Mouse (Mus musculus): Measurements from ENCODE around the gene Magi3.

The Magi3 gene

GRCm38 (mm10) chr3:104026938-104027337 is 193.2 kb downstream of the Magi3 start:
- no peaks in the 10 kb centered on the region for H3K27me3 ChIP-seq (ENCODE audit: control insufficient read depth, insufficient read depth, low read length, poor library complexity, severe bottlenecking)
- DNase-seq (ENCODE audit: low read depth, low spot score), result no peak
- H3K36me3 ChIP-seq (ENCODE audit: control insufficient read depth, insufficient read depth, low read length, poor library complexity, severe bottlenecking), result no peaks in the 10 kb centered on the region

- no peaks in the 10 kb centered on the region for H3K27me3 ChIP-seq (ENCODE audit: control insufficient read depth, insufficient read depth, low read length, poor library complexity, severe bottlenecking)
- no peak for DNase-seq (ENCODE audit: low read depth, low spot score)
- no peaks in the 10 kb centered on the region for H3K36me3 ChIP-seq (ENCODE audit: control insufficient read depth, insufficient read depth, low read length, poor library complexity, severe bottlenecking)
Measured at GRCm38 (mm10) chr3:104020101-104020500, 200.1 kb downstream of the Magi3 start.

GRCm38 (mm10) chr3:104019453-104019852 is 200.7 kb downstream of the Magi3 start:
- DNase-seq (ENCODE audit: low read depth, low spot score), result peak; percentile 44
- H3K27me3 ChIP-seq (ENCODE audit: control insufficient read depth, insufficient read depth, low read length, poor library complexity, severe bottlenecking), result no peaks in the 10 kb centered on the region
- H3K36me3 ChIP-seq (ENCODE audit: control insufficient read depth, insufficient read depth, low read length, poor library complexity, severe bottlenecking), result 0 out of 2 replicates have a peak, but pooled peaks cover under 1% of the 10 kb centered on the region

GRCm38 (mm10) chr3:104017931-104018330 is 202.2 kb downstream of the Magi3 start:
- Histone ChIP-seq H3K27me3 (ENCODE audit: control insufficient read depth, insufficient read depth, low read length, poor library complexity, severe bottlenecking) (no peaks in the 10 kb centered on the region), H3K36me3 (ENCODE audit: control insufficient read depth, insufficient read depth, low read length, poor library complexity, severe bottlenecking) (0 out of 2 replicates have a peak, but pooled peaks cover 1% of the 10 kb centered on the region)
- no peak for DNase-seq (ENCODE audit: low read depth, low spot score)

- peaks cover 3% of the 10 kb centered on the region; the same call in 1 of the 2 replicates for H3K36me3 ChIP-seq (ENCODE audit: control insufficient read depth, insufficient read depth, low read length, poor library complexity, severe bottlenecking)
- DNase-seq (ENCODE audit: low read depth, low spot score), result peak; percentile 16
- no peaks in the 10 kb centered on the region for H3K27me3 ChIP-seq (ENCODE audit: control insufficient read depth, insufficient read depth, low read length, poor library complexity, severe bottlenecking)
Measured at GRCm38 (mm10) chr3:104011972-104012371, 208.2 kb downstream of the Magi3 start.

GRCm38 (mm10) chr3:104009924-104010662 is 210.1 kb downstream of the Magi3 start:
- H3K36me3 ChIP-seq (ENCODE audit: control insufficient read depth, insufficient read depth, low read length, poor library complexity, severe bottlenecking), result peaks cover 3% of the 10 kb centered on the region
- no peaks in the 10 kb centered on the region for H3K27me3 ChIP-seq (ENCODE audit: control insufficient read depth, insufficient read depth, low read length, poor library complexity, severe bottlenecking)
- DNase-seq (ENCODE audit: low read depth, low spot score), result no peak

- H3K36me3 ChIP-seq (ENCODE audit: control insufficient read depth, insufficient read depth, low read length, poor library complexity, severe bottlenecking), result peaks cover 2% of the 10 kb centered on the region
- no peaks in the 10 kb centered on the region for H3K27me3 ChIP-seq (ENCODE audit: control insufficient read depth, insufficient read depth, low read length, poor library complexity, severe bottlenecking)
- DNase-seq (ENCODE audit: low read depth, low spot score), result no peak
Measured at GRCm38 (mm10) chr3:104007479-104007878, 212.7 kb downstream of the Magi3 start.

- DNase-seq (ENCODE audit: low read depth, low spot score), result no peak
- Histone ChIP-seq H3K36me3 (ENCODE audit: control insufficient read depth, insufficient read depth, low read length, poor library complexity, severe bottlenecking) (peaks cover 2% of the 10 kb centered on the region), H3K27me3 (ENCODE audit: control insufficient read depth, insufficient read depth, low read length, poor library complexity, severe bottlenecking) (no peaks in the 10 kb centered on the region)
Measured at GRCm38 (mm10) chr3:104006896-104007466, 213.2 kb downstream of the Magi3 start.

- H3K36me3 ChIP-seq (ENCODE audit: control insufficient read depth, insufficient read depth, low read length, poor library complexity, severe bottlenecking), result peaks cover 2% of the 10 kb centered on the region; the same call in 1 of the 2 replicates
- DNase-seq (ENCODE audit: low read depth, low spot score), result no peak
- H3K27me3 ChIP-seq (ENCODE audit: control insufficient read depth, insufficient read depth, low read length, poor library complexity, severe bottlenecking), result no peaks in the 10 kb centered on the region
Measured at GRCm38 (mm10) chr3:103998724-103999123, 221.4 kb downstream of the Magi3 start.

GRCm38 (mm10) chr3:103991271-103991670 is 228.9 kb downstream of the Magi3 start:
- no peak for DNase-seq (ENCODE audit: low read depth, low spot score)
- H3K27me3 ChIP-seq (ENCODE audit: control insufficient read depth, insufficient read depth, low read length, poor library complexity, severe bottlenecking), result no peaks in the 10 kb centered on the region
- peaks cover 4% of the 10 kb centered on the region for H3K36me3 ChIP-seq (ENCODE audit: control insufficient read depth, insufficient read depth, low read length, poor library complexity, severe bottlenecking)

- peaks cover 5% of the 10 kb centered on the region for H3K36me3 ChIP-seq (ENCODE audit: control insufficient read depth, insufficient read depth, low read length, poor library complexity, severe bottlenecking)
- no peak for DNase-seq (ENCODE audit: low read depth, low spot score)
- H3K27me3 ChIP-seq (ENCODE audit: control insufficient read depth, insufficient read depth, low read length, poor library complexity, severe bottlenecking), result no peaks in the 10 kb centered on the region
Measured at GRCm38 (mm10) chr3:103989352-103989751, 230.8 kb downstream of the Magi3 start.

- DNase-seq (ENCODE audit: low read depth, low spot score), result no peak
- peaks cover 10% of the 10 kb centered on the region for H3K36me3 ChIP-seq (ENCODE audit: control insufficient read depth, insufficient read depth, low read length, poor library complexity, severe bottlenecking)
- no peaks in the 10 kb centered on the region for H3K27me3 ChIP-seq (ENCODE audit: control insufficient read depth, insufficient read depth, low read length, poor library complexity, severe bottlenecking)
Measured at GRCm38 (mm10) chr3:103987831-103988432, 232.2 kb downstream of the Magi3 start.

- DNase-seq (ENCODE audit: low read depth, low spot score), result no peak
- peaks cover 10% of the 10 kb centered on the region for H3K36me3 ChIP-seq (ENCODE audit: control insufficient read depth, insufficient read depth, low read length, poor library complexity, severe bottlenecking)
- H3K27me3 ChIP-seq (ENCODE audit: control insufficient read depth, insufficient read depth, low read length, poor library complexity, severe bottlenecking), result no peaks in the 10 kb centered on the region
Measured at GRCm38 (mm10) chr3:103985194-103985593, 235.0 kb downstream of the Magi3 start.

GRCm38 (mm10) chr3:103984556-103984955 is 235.6 kb downstream of the Magi3 start:
- Histone ChIP-seq H3K27me3 (ENCODE audit: control insufficient read depth, insufficient read depth, low read length, poor library complexity, severe bottlenecking) (no peaks in the 10 kb centered on the region), H3K36me3 (ENCODE audit: control insufficient read depth, insufficient read depth, low read length, poor library complexity, severe bottlenecking) (peaks cover 8% of the 10 kb centered on the region)
- DNase-seq (ENCODE audit: low read depth, low spot score), result no peak

- no peak for DNase-seq (ENCODE audit: low read depth, low spot score)
- no peaks in the 10 kb centered on the region for H3K36me3 ChIP-seq (ENCODE audit: control insufficient read depth, insufficient read depth, low read length, poor library complexity, severe bottlenecking)
- H3K27me3 ChIP-seq (ENCODE audit: control insufficient read depth, insufficient read depth, low read length, poor library complexity, severe bottlenecking), result no peaks in the 10 kb centered on the region
Measured at GRCm38 (mm10) chr3:103971157-103971556, 249.0 kb downstream of the Magi3 start.
